Mouse (Mus musculus) urinary bladder, postnatal 36 days (tissue): ENCODE measurements around the gene Ahsa2.
"Not testable (repeated sequence)": the region's sequence is repeated elsewhere in the genome, so short reads cannot be mapped to it uniquely, and the experiment has no call there.

Source experiments
- DNase-seq, 2 experiments: peaks; one replicate each; pipeline ENCODE4 v3.0.0; 2022; ENCODE audit warnings: low spot score in 2 of 2, mixed read lengths in 1 of 2

The Ahsa2 gene

GRCm38 (mm10) chr11:23497718-23498509 is at the start of gene Ahsa2:
TSS of gene Ahsa2 (minus strand) at chr11:23498030.
- DNase-seq, result peak; percentile 96 to 98

GRCm38 (mm10) chr11:23537446-23537845 is 39.6 kb upstream of the Ahsa2 start:
- no peak for DNase-seq

- DNase-seq, result no peak
Observed at GRCm38 (mm10) chr11:23520473-23521205, 22.8 kb upstream of the Ahsa2 start, which contains the start of gene 1700093K21Rik. TSS of gene 1700093K21Rik (minus strand) at chr11:23521155.

- no peak for DNase-seq
Observed at GRCm38 (mm10) chr11:23518981-23519380, 21.2 kb upstream of the Ahsa2 start.

GRCm38 (mm10) chr11:23515315-23515714 is 17.5 kb upstream of the Ahsa2 start:
- no peak for DNase-seq

GRCm38 (mm10) chr11:23514785-23515184 is 17.0 kb upstream of the Ahsa2 start:
- not testable (repeated sequence) for DNase-seq

GRCm38 (mm10) chr11:23504801-23505200 is 7.0 kb upstream of the Ahsa2 start:
- not testable (repeated sequence) for DNase-seq

GRCm38 (mm10) chr11:23498609-23499008 is 779 bp upstream of the Ahsa2 start:
- no peak for DNase-seq

GRCm38 (mm10) chr11:23497335-23497717 is 504 bp downstream of the Ahsa2 start:
- peak in 1 of 2 experiments; percentile 59 for DNase-seq

GRCm38 (mm10) chr11:23496661-23497060 is 1.2 kb downstream of the Ahsa2 start:
- no peak for DNase-seq

- no peak for DNase-seq
Observed at GRCm38 (mm10) chr11:23495231-23495630, 2.6 kb downstream of the Ahsa2 start.

- DNase-seq, result no peak
Observed at GRCm38 (mm10) chr11:23492048-23492790, 5.6 kb downstream of the Ahsa2 start.

- DNase-seq, result no peak
Observed at GRCm38 (mm10) chr11:23489955-23490354, 7.9 kb downstream of the Ahsa2 start.

GRCm38 (mm10) chr11:23465862-23466261 is 32.0 kb downstream of the Ahsa2 start:
- not testable (repeated sequence) for DNase-seq
